Mouse (Mus musculus) MEL (cell line): ENCODE measurements at regions not wholly inside any gene's neighbourhood (a gene's known extent, or its start where the extent isn't known, plus 50 kb on each side); places are given as distances from the start of the nearest gene placed in this dataset.

Source experiments
- DNase-seq: peaks from one replicate; pipeline ENCODE4 v3.0.0; 2011; ENCODE audit warnings: low read depth, low spot score
- H3K27ac ChIP-seq: 2 replicates; pipeline ENCODE4 v1.5.1; 2012; ENCODE audit warnings: low read depth, mild to moderate bottlenecking, control low read depth, low read length, moderate library complexity; ENCODE audit not compliant: control insufficient read depth
- H3K27me3 ChIP-seq, 2 experiments: fragments of 150-350 bp in 1 of 2; sonication (generic) in 1 of 2; 2 replicates each; pipeline ENCODE4 v1.6.1; 2012; ENCODE audit warnings: low read length in 2 of 2, mild to moderate bottlenecking in 2 of 2, improper control_type of control experiment in 1 of 2, moderate library complexity in 1 of 2; ENCODE audit not compliant: insufficient read depth in 2 of 2, control insufficient read depth in 1 of 2
- H3K36me3 ChIP-seq, 2 experiments: 2 replicates each; pipeline ENCODE4 v1.6.1; 2012 to 2014; ENCODE audit warnings: low read length in 2 of 2, improper control_type of control experiment in 1 of 2, inconsistent platforms in 1 of 2, mild to moderate bottlenecking in 1 of 2; ENCODE audit not compliant: insufficient read depth in 2 of 2, control insufficient read depth in 1 of 2
- H3K4me1 ChIP-seq, 2 experiments: fragments of 150-350 bp in 1 of 2; sonication (generic) in 1 of 2; 2 replicates each; pipeline ENCODE4 v1.6.1; 2012; ENCODE audit warnings: low read length in 2 of 2, improper control_type of control experiment in 1 of 2, mild to moderate bottlenecking in 1 of 2; ENCODE audit not compliant: insufficient read depth in 2 of 2, control insufficient read depth in 1 of 2
- H3K4me3 ChIP-seq, 2 experiments: fragments of 150-350 bp in 1 of 2; sonication (generic) in 1 of 2; 2 replicates each; pipeline ENCODE4 v1.5.1; 2012; ENCODE audit warnings: low read depth in 2 of 2, low read length in 2 of 2, mild to moderate bottlenecking in 2 of 2, moderate library complexity in 2 of 2, control low read depth in 1 of 2, improper control_type of control experiment in 1 of 2; ENCODE audit not compliant: control insufficient read depth in 1 of 2, insufficient read depth in 1 of 2
- H3K79me2 ChIP-seq: 2 replicates; pipeline ENCODE4 v1.6.1; 2012; ENCODE audit warnings: mild to moderate bottlenecking, low read length, moderate library complexity; ENCODE audit not compliant: control insufficient read depth, poor library complexity, insufficient read depth
- H3K9ac ChIP-seq: 2 replicates; pipeline ENCODE4 v1.6.1; 2012; ENCODE audit warnings: low read depth, mild to moderate bottlenecking, control low read depth, low read length, moderate library complexity; ENCODE audit not compliant: control insufficient read depth, poor library complexity, severe bottlenecking
- H3K9me3 ChIP-seq: fragments of 150-350 bp; sonication (generic); replicated peaks from 2 replicates; pipeline ENCODE4 v1.6.1; 2012; ENCODE audit warnings: mild to moderate bottlenecking, low read length, improper control_type of control experiment, moderate library complexity; ENCODE audit not compliant: insufficient read depth
- BHLHE40 ChIP-seq: IDR thresholded peaks from 2 replicates; pipeline ENCODE4 v1.6.1; 2012; ENCODE audit warnings: low read depth, mild to moderate bottlenecking, inconsistent platforms, low read length, improper control_type of control experiment, borderline replicate concordance
- CHD1 ChIP-seq: IDR thresholded peaks from 2 replicates; pipeline ENCODE4 v1.6.1; 2012; ENCODE audit warnings: low read depth, mild to moderate bottlenecking, inconsistent platforms, low read length, improper control_type of control experiment
- CHD2 ChIP-seq: IDR thresholded peaks from 2 replicates; pipeline ENCODE4 v1.6.1; 2011; ENCODE audit warnings: low read length, improper control_type of control experiment
- E2F4 ChIP-seq: IDR thresholded peaks from 2 replicates; pipeline ENCODE4 v1.6.1; 2011; ENCODE audit warnings: low read depth, low read length, improper control_type of control experiment, borderline replicate concordance
- ELF1 ChIP-seq: IDR thresholded peaks from 2 replicates; pipeline ENCODE4 v1.6.1; 2014; ENCODE audit warnings: low read depth, mild to moderate bottlenecking, inconsistent platforms, low read length, improper control_type of control experiment, moderate library complexity
- EP300 ChIP-seq, 2 experiments: IDR thresholded peaks; 2 replicates each; pipeline ENCODE4 v1.6.1; 2011; ENCODE audit warnings: improper control_type of control experiment in 2 of 2, low read length in 2 of 2, low read depth in 1 of 2, mild to moderate bottlenecking in 1 of 2
- ETS1 ChIP-seq: IDR thresholded peaks from 2 replicates; pipeline ENCODE4 v1.6.1; 2012; ENCODE audit warnings: low read depth, mild to moderate bottlenecking, inconsistent platforms, low read length, improper control_type of control experiment, moderate library complexity
- GABPA ChIP-seq: IDR thresholded peaks from 2 replicates; pipeline ENCODE4 v1.6.1; 2012; ENCODE audit warnings: low read depth, mild to moderate bottlenecking, inconsistent platforms, low read length, improper control_type of control experiment, moderate library complexity
- GATA1 ChIP-seq: IDR thresholded peaks from 2 replicates; pipeline ENCODE4 v1.6.1; 2011; ENCODE audit warnings: low read depth, low read length, improper control_type of control experiment
- HCFC1 ChIP-seq: IDR thresholded peaks from 2 replicates; pipeline ENCODE4 v1.6.1; 2012; ENCODE audit warnings: low read depth, mild to moderate bottlenecking, inconsistent platforms, low read length, improper control_type of control experiment, moderate library complexity
- JUND ChIP-seq: IDR thresholded peaks from 2 replicates; pipeline ENCODE4 v1.6.1; 2011; ENCODE audit warnings: low read depth, mild to moderate bottlenecking, improper control_type of control experiment, low read length
- KAT2A ChIP-seq: conservative IDR thresholded peaks from 2 replicates; pipeline ENCODE4 v1.6.1; 2012; ENCODE audit warnings: low read depth, low read length, improper control_type of control experiment, inconsistent platforms
- MAZ ChIP-seq: IDR thresholded peaks from 2 replicates; pipeline ENCODE4 v1.6.1; 2012; ENCODE audit warnings: low read depth, mild to moderate bottlenecking, inconsistent platforms, low read length, improper control_type of control experiment
- MYB ChIP-seq: IDR thresholded peaks from 2 replicates; pipeline ENCODE4 v1.6.1; 2011; ENCODE audit warnings: mild to moderate bottlenecking, low read depth, low read length, improper control_type of control experiment
- NRF1 ChIP-seq: IDR thresholded peaks from 2 replicates; pipeline ENCODE4 v1.6.1; 2014; ENCODE audit warnings: low read depth, mild to moderate bottlenecking, inconsistent platforms, low read length, improper control_type of control experiment, moderate library complexity; ENCODE audit not compliant: poor library complexity, insufficient read depth, severe bottlenecking
- POLR2AphosphoS2 ChIP-seq: IDR thresholded peaks from 2 replicates; pipeline ENCODE4 v1.6.1; 2011; ENCODE audit warnings: low read length, improper control_type of control experiment
- POLR2AphosphoS5 ChIP-seq: IDR thresholded peaks from 2 replicates; pipeline ENCODE4 v1.6.1; 2012; ENCODE audit warnings: low read depth, borderline replicate concordance, mild to moderate bottlenecking, inconsistent platforms, low read length, moderate library complexity, mixed read lengths
- RCOR1 ChIP-seq: IDR thresholded peaks from 2 replicates; pipeline ENCODE4 v1.6.1; 2012; ENCODE audit warnings: low read depth, mild to moderate bottlenecking, inconsistent platforms, low read length, improper control_type of control experiment
- SIN3A ChIP-seq: IDR thresholded peaks from 2 replicates; pipeline ENCODE4 v1.6.1; 2012; ENCODE audit warnings: low read length, improper control_type of control experiment, inconsistent platforms
- SMC3 ChIP-seq: IDR thresholded peaks from 2 replicates; pipeline ENCODE4 v1.6.1; 2011; ENCODE audit warnings: low read depth, low read length, improper control_type of control experiment
- TAL1 ChIP-seq: IDR thresholded peaks from 2 replicates; pipeline ENCODE4 v1.6.1; 2012; ENCODE audit warnings: mild to moderate bottlenecking, inconsistent platforms, low read length, moderate library complexity, mixed read lengths
- TBP ChIP-seq: IDR thresholded peaks from 2 replicates; pipeline ENCODE4 v1.8.0; 2011; ENCODE audit warnings: low read depth, low read length, improper control_type of control experiment
- TCF12 ChIP-seq: IDR thresholded peaks from 2 replicates; pipeline ENCODE4 v1.6.1; 2014; ENCODE audit warnings: low read depth, mild to moderate bottlenecking, inconsistent platforms, low read length, improper control_type of control experiment, moderate library complexity
- USF2 ChIP-seq, 2 experiments: IDR thresholded peaks; 2 replicates each; pipeline ENCODE4 v1.6.1; 2011 to 2012; ENCODE audit warnings: improper control_type of control experiment in 2 of 2, low read length in 2 of 2, borderline replicate concordance in 1 of 2, inconsistent platforms in 1 of 2, low read depth in 1 of 2, mild to moderate bottlenecking in 1 of 2; ENCODE audit not compliant: insufficient read depth in 1 of 2
- ZC3H11A ChIP-seq: IDR thresholded peaks from 2 replicates; pipeline ENCODE4 v1.6.1; 2012; ENCODE audit warnings: low read depth, mild to moderate bottlenecking, inconsistent platforms, low read length, improper control_type of control experiment
- ZKSCAN1 ChIP-seq: IDR thresholded peaks from 2 replicates; pipeline ENCODE4 v1.6.1; 2012; ENCODE audit warnings: low read depth, mild to moderate bottlenecking, inconsistent platforms, low read length, improper control_type of control experiment, moderate library complexity
- ZMIZ1 ChIP-seq: IDR thresholded peaks from 2 replicates; pipeline ENCODE4 v1.6.1; 2012; ENCODE audit warnings: low read depth, mild to moderate bottlenecking, inconsistent platforms, low read length, improper control_type of control experiment, moderate library complexity
- ZNF384 ChIP-seq: IDR thresholded peaks from 2 replicates; pipeline ENCODE4 v1.6.1; 2012; ENCODE audit warnings: low read depth, mild to moderate bottlenecking, inconsistent platforms, low read length, improper control_type of control experiment

DNA sequence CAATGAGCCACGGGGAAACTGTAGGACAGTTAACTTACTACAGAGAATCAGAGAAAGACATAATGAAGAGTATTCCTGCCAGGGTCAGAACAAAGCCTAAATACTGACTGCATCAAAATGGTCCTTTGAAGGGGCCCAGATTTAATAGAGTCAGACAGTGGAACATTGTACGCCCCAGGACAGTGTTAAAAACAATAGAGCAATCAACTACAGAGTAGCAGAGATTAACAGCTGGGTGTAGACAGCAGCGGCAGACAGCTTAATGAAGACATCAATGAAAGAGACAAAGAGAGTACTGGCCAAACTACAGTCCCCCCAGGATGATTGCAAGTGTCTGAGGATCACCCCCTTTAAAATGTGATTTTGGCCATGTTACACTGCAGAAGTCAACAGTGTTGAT lies 183.1 kb upstream of the Lsamp start:
- TF ChIP-seq GATA1 (no peak), USF2 (IDR thresholded peaks at IDR 0.05; ENCODE audit: borderline replicate concordance in 1 of 2, insufficient read depth in 1 of 2, low read depth in 1 of 2, low read length in 2 of 2) (no peak), ZKSCAN1 (no peak), TBP (no peak), GABPA (no peak), ELF1 (no peak), HCFC1 (no peak), MAZ (no peak), ZMIZ1 (no peak), JUND (no peak), TAL1 (no peak), NRF1 (no peak), EP300 (IDR thresholded peaks at IDR 0.05; ENCODE audit: low read depth in 1 of 2, low read length in 2 of 2) (no peak), POLR2AphosphoS2 (no peak), SIN3A (no peak), SMC3 (no peak)
- no peaks in the 10 kb centered on the region for H3K27me3 ChIP-seq
- no peak for DNase-seq
- no peak overlapping the region for H3K9ac ChIP-seq
- H3K4me1 ChIP-seq = no peaks in the 10 kb centered on the region
- no peaks in the 10 kb centered on the region for H3K36me3 ChIP-seq
- no peaks in the 10 kb centered on the region for H3K79me2 ChIP-seq
- no peak overlapping the region for H3K4me3 ChIP-seq
- no peak overlapping the region for H3K27ac ChIP-seq
- H3K9me3 ChIP-seq = no peaks in the 10 kb centered on the region

DNA sequence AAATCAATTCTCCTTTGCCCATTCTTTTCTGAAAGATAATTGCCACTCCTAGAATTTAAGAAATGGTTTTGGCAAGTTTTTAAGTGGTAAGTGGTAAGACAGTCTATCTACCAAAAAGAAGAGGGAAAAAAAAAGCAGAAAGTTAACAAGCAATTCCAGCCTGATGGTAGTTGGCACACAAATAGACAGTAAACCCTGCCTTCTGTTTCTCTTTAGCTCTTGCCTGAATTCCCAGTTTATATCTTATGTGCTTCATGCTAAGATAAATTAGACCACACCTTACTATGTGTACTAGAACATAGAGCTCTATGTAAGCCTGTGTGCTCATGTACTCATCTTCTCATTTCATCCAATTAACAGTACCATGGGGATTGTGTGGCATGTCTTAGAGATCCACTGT lies 164.0 kb upstream of the Lsamp start:
- Histone ChIP-seq H3K27me3 (no peaks in the 10 kb centered on the region), H3K27ac (no peak overlapping the region), H3K79me2 (no peaks in the 10 kb centered on the region), H3K9me3 (no peaks in the 10 kb centered on the region), H3K4me1 (no peaks in the 10 kb centered on the region), H3K4me3 (no peak overlapping the region), H3K36me3 (no peaks in the 10 kb centered on the region), H3K9ac (no peak overlapping the region)
- TF ChIP-seq MYB (no peak), BHLHE40 (no peak), USF2 (IDR thresholded peaks at IDR 0.05; ENCODE audit: borderline replicate concordance in 1 of 2, insufficient read depth in 1 of 2, low read depth in 1 of 2, low read length in 2 of 2) (no peak), POLR2AphosphoS5 (no peak), TCF12 (no peak), CHD2 (no peak), JUND (no peak), ZKSCAN1 (no peak), CHD1 (no peak), ZC3H11A (no peak), KAT2A (no peak), MAZ (no peak), TAL1 (no peak), E2F4 (no peak), RCOR1 (no peak), ETS1 (no peak), ZMIZ1 (no peak), ZNF384 (no peak)
- DNase-seq = no peak
